Mouse (Mus musculus) right cerebral cortex, postnatal 10 days (tissue): ENCODE data around the gene Sorl1.
A peak's percentile ranks its signal among the peaks of the same experiment; 100 is the strongest.
"Not testable (repeated sequence)": the region's sequence is repeated elsewhere in the genome, so short reads cannot be mapped to it uniquely, and the experiment has no call there.

ENCODE experiments used
- DNase-seq, 2 experiments: peaks; one replicate each; pipeline ENCODE4 v3.0.0; 2021; ENCODE audit warnings: low spot score in 2 of 2

The Sorl1 gene

DNA sequence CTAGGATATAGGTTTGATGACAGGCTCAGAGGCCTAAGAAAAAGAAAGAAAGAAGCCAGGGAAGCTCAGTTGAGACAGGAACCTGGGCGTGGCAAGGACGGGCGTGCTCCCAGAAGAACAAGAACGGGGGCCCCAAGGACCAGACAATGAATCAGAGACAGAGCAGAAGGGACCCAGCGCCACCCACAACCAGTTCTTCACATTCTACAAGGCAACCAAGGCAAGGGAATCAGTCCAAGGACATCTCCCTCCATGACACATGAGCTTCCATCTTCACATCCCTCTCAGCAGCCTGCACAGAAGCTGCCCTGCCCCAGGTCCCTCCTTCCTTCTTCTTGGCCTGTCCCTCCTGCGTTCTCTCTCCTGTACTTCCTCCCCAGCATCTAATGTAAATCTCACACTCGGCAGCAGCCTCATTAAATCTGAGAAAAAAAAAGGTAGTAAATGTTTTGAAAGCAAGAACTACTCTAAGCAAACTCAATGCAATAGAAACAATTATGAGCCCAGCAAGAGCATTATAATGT is 30.0 kb downstream of the Sorl1 start:
- DNase-seq: no peak

- no peak for DNase-seq
These were observed 31.3 kb downstream of the Sorl1 start for GRCm38 (mm10) chr9:42092749-42093148.

DNA sequence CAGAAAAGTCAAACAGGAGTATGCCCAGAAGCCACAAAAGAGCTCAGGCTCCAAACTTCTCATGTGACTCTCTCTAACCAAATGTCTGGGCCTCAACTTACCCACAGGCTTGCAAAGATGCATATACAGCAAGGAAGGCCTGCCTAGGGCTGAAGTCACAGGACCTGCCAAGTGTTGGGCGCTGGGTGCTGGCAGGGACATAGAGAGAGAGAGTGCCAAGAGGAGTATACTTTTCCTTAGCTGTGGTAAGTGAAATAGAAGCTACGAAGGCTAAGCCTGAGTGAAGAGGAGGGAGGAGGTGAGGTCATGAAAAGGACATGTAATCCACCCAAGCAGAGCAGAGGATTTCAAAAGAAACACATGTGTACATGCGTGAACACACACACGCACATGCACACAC is 32.5 kb downstream of the Sorl1 start:
- DNase-seq: no peak

GRCm38 (mm10) chr9:42087921-42088320 is 36.2 kb downstream of the Sorl1 start:
- no peak for DNase-seq

- no peak for DNase-seq
These were observed 38.1 kb downstream of the Sorl1 start for GRCm38 (mm10) chr9:42085970-42086369.

- peak; percentile 79 to 90 for DNase-seq
These were observed 40.4 kb downstream of the Sorl1 start for GRCm38 (mm10) chr9:42083661-42084067.

DNA sequence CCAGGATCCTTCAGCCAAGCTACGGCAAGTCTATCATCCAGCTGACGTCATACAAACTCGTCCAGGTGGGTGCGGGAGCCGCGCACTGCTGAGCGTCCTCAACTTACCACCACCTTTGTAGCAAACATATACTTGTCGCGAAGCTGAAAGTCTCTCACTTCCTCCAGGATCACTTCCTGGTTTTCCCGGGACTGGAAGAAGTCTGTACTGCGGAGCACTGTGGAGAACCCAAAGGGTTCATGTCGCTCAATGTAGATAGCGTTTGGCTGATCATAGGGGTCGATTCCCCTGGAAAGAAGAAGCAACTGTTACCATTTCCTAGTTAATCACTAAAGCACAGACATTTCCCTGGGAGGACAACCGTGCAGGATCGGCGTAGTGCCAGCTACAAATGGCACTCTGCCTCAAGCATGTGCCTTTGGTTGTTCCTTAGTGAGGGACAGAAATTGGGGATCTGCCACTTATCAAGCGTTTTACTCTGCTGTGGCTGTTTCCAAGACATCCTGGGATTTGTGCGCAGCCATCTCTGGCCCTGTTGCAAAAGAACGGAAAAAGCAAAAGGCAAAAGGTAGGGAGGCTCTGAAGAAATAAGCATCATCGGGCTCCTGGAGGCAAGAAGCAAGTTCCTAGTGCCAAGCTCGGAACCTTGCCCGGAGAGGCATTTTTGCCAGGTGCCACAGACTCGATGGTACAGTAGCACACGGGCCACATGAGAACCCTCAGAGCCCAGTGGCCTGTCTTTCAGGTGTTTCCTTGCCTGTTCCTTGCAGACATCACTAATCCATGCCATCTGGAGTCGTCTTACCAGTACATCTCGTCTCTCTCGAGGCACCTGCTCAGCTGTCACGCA is 42.2 kb downstream of the Sorl1 start:
- no peak for DNase-seq

DNA sequence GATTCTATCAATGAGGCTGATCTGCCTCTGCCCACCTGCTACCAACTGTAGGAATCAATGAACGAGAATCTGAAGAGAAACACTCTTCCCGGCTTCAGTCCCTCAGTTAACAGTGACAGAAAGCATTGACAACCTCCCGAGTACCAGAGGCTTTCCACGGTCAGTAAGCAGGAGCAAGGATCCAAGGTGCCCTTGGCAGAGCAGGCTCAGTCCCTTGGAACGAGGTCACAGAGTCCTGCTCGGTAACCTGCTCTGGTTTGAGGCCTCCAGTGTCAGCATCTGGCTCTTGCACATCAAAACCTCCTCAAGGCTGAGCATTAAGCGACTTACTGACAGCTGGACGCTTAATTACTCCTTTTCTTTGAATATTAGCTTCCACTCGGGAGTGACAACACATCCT is 43.4 kb downstream of the Sorl1 start:
- no peak for DNase-seq

GRCm38 (mm10) chr9:42077112-42077845 is 46.8 kb downstream of the Sorl1 start:
- DNase-seq: no peak

DNA sequence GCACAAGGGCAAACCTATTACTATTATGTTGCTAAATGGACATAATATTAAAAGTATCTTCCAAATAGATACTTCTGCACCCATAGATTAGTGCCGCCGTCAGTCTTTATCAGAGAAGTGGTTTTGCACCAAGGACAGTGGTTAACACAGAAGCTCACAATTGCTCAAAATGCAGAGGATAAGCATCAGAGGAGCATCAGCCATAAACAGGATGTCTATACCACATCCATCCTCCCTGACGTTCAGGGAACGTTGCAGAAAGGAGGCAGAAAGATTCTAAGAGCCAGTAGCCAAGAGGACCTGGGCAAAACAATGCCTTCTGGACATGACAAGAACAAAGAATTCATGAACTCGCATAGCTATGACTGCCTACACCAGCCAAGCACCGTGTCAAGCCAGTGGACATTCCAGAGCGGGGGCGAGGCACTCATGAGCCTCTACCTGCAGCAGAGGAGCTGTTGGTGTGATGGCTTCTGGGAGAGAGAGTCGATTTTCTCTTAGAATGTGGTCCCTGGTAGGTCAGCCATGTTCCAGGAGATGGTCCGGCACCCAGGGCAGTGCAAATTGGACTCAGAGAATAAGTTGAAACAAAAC is 47.7 kb downstream of the Sorl1 start:
- DNase-seq: no peak

GRCm38 (mm10) chr9:42075241-42075640 is 48.9 kb downstream of the Sorl1 start:
- no peak for DNase-seq

DNA sequence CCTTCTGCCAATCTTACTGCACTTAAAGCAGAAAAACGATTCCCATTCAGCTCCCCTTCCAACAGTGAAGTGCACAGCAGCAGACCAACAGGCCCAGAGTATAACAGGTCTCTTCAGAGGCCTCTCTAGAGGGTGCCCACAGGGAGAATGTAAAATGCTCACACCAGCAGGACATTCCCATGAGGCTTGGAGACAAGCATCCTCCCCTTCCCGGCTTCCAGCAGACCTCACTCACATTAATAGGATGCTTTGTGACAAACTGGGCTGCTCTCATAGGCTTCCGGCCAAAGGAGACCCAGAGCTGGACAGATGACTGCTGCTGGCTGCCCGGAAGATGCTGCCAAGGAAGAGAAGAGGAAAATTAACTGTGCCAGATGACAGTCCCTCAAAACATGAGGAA is 52.1 kb downstream of the Sorl1 start:
- peak; percentile 63 to 78 for DNase-seq

DNA sequence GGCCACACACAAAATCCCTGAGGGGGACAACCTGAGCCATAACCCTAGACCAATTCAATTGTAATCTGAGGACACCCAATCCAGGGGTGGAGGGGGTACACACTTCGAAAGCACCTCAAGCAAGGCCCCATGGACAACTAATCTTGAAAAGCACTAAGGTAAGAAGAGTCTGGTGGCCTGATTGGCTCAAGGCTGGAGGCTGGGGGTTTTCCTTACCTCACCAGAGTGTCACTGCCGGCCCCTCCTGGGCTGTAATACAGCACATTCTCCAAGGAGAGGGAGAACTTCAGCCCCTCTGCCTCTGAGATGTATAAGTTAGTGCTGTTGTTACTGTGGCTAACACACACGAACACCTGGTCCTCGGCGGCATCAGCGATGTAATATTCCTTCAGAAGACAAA is 53.2 kb downstream of the Sorl1 start:
- DNase-seq: no peak

DNA sequence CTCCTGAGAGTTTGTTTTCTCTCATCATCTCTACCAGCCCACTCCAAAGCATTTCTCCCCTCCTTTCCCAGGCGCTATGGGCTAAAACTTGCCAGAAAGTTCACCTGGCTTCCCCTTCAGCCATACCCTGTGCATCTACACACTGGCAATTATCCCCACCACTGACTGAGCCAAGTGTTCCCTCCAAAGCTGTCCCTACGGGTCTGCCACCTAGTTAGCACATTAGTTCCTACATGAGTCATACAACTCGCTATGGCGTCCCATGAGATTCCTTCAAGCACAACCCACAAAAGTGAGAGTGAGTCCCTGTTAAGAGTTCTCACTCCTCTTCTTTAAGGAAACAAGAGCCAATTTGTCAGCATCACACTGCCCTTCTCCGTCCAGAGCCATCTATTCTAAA is 54.6 kb downstream of the Sorl1 start:
- no peak for DNase-seq

- no peak for DNase-seq
These were observed 56.1 kb downstream of the Sorl1 start for GRCm38 (mm10) chr9:42067950-42068349.

DNA sequence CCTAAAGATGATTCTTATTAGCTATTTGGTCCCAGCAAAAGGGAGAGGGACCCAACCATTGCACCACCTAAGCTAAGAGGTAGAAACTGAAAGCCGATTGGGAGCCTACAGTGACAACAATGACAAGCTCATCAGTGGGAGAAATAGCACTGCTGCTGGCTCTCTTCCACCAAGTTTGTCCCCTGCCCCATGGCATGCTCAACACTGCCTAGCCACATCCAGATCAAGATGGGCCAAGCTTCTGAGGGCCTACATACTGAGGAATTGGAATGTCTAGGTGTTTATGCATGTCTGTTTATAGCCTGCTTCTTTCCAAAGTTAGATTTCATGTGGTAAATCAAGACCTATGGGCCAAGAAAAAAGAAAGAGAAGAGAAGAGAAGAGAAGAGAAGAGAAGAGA is 58.3 kb downstream of the Sorl1 start:
- DNase-seq: no peak

- DNase-seq: no peak
These were observed 60.7 kb downstream of the Sorl1 start for GRCm38 (mm10) chr9:42063391-42063790.

DNA sequence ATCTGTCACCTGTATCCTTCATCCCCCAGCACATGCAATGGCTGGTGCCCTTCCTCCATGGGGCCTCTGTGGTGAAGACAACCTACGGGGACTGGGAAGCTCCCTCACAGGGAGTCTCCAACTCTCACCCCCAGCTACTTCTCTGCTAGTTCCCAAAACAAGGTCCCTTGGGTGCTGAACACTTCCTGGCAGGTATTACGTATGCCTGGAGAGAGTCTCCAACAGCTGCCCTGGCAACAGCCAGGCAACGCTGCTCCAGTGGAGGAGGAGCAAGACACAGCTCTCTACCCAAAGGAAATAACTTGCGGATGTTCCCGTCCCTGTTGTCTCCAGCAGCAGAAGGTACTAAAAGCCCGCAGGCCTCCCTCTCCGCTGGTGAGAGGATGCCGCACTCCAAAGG is 61.8 kb downstream of the Sorl1 start:
- DNase-seq: no peak

DNA sequence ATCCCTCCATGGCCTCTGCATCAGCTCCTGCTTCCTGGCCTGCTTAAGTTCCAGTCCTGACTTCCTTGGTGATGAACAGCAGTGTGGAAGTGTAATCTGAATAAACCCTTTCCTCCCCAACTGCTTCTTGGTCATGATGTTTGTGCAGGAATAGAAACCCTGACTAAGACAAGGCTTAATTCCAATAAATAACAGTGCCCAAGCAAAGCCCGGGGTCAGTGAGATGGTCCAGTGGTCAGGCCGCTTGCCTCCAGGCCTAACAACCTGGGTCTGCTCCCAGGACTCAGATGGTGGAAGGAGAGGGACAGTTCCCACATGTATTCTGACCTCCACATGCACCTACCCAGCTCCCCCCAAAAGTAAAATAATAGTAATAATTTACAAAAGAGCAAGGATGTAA is 65.1 kb downstream of the Sorl1 start:
- not testable (repeated sequence) for DNase-seq

GRCm38 (mm10) chr9:42056591-42056990 is 67.5 kb downstream of the Sorl1 start:
- no peak for DNase-seq

DNA sequence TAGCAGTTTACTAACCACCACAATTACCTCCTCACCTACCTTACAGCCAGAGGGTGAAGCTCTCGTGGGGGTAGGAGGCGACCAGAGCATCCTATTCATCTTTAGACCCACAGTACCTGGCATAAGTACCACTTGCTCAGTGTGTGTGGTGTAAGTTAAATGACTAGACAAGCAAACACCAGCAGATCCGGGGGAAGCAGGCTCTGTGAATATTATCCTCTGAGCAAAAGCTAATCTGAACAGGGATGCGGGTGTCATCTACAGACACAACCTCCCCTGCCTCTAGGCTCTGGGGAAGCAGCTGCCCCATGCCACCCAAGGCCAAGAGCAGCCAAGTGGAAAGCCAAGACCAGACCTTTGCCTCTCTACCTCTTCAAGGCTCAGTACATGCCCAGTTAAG is 68.7 kb downstream of the Sorl1 start:
- DNase-seq: peak; percentile 40 to 63
